Mouse (Mus musculus) forebrain, embryonic 14.5 days (tissue): ENCODE data around the gene Cldn22. TPM values are rescaled to one million over a fixed set of nuclear protein-coding genes. Genes with fewer than 3 reads are reported as not detected.
A peak's percentile ranks its signal among the peaks of the same experiment; 100 is the strongest.

Source experiments
- ATAC-seq: fragments of 200-750 bp; cut with Nextera tagmentation; 2 replicates; pipeline ENCODE4 v1.8.0; 2017; ENCODE audit warnings: mild to moderate bottlenecking, moderate library complexity
- DNase-seq: peaks from one replicate; pipeline ENCODE4 v3.0.0-alpha.2; 2015; ENCODE audit warnings: low spot score
- H3K27ac ChIP-seq: fragments of 300-500 bp; sonication (generic); 2 replicates; pipeline ENCODE4 v1.5.1; 2014; ENCODE audit warnings: low read depth, mild to moderate bottlenecking, control low read depth, low read length, moderate library complexity
- H3K27me3 ChIP-seq: fragments of 300-500 bp; sonication (generic); replicated peaks from 2 replicates; pipeline ENCODE4 v1.6.1; 2014; ENCODE audit warnings: low read length, control low read depth, mixed read lengths; ENCODE audit not compliant: control insufficient read depth, insufficient read depth
- H3K36me3 ChIP-seq: fragments of 300-500 bp; sonication (generic); 2 replicates; pipeline ENCODE4 v1.6.1; 2014; ENCODE audit warnings: low read length, control low read depth; ENCODE audit not compliant: control insufficient read depth, insufficient read depth
- H3K4me1 ChIP-seq: fragments of 300-500 bp; sonication (generic); 2 replicates; pipeline ENCODE4 v1.6.1; 2014; ENCODE audit warnings: antibody characterized with exemption, low read length, control low read depth; ENCODE audit not compliant: control insufficient read depth, insufficient read depth
- H3K4me2 ChIP-seq: fragments of 300-500 bp; sonication (generic); 2 replicates; pipeline ENCODE4 v1.6.1; 2014; ENCODE audit warnings: mild to moderate bottlenecking, control low read depth, low read length
- H3K4me3 ChIP-seq: fragments of 300-500 bp; sonication (generic); 2 replicates; pipeline ENCODE4 v1.5.1; 2014; ENCODE audit warnings: low read depth, low read length, control low read depth
- H3K9ac ChIP-seq: fragments of 300-500 bp; sonication (generic); 2 replicates; pipeline ENCODE4 v1.6.1; 2014; ENCODE audit warnings: mild to moderate bottlenecking, low read length, control low read depth, moderate library complexity
- H3K9me3 ChIP-seq: fragments of 300-500 bp; sonication (generic); replicated peaks from 2 replicates; pipeline ENCODE4 v1.6.1; 2016; ENCODE audit warnings: low read length, control low read depth, mixed read lengths; ENCODE audit not compliant: control insufficient read depth
- WGBS: fragments of 180-500 bp; shearing (Covaris S2); extraction: QIAGEN DNeasy Blood & Tissue Kit; methylation state at CpG from one replicate; pipeline ENCODE4 v1.1.7; 2014; 5-methylcytosine and 5-hydroxymethylcytosine counted together
- polyA plus RNA-seq: library from polyadenylated mRNA; unstranded; fragments of >200 nt; fragmentation: Nextera tagmentation; extraction: Ambion mirVana; gene quantifications from 2 replicates; pipeline ENCODE4 v1.2.1, GENCODE M21; 2014

Cldn22 gene
- polyA plus RNA-seq, 1 experiment from 2014 or later: not detected

GRCm38 (mm10) chr8:47867067-47867466 is 42.8 kb downstream of the Cldn22 start:
- Histone ChIP-seq H3K36me3 (peaks cover 14% of the 10 kb centered on the region; the same call in 1 of the 2 replicates), H3K9me3 (no peaks in the 10 kb centered on the region), H3K9ac (no peak overlapping the region), H3K4me1 (no peaks in the 10 kb centered on the region), H3K27ac (no peak overlapping the region), H3K4me2 (no peak overlapping the region), H3K27me3 (no peaks in the 10 kb centered on the region), H3K4me3 (no peak overlapping the region)
- ATAC-seq (peak; percentile 81), DNase-seq (peak; percentile 82)
- WGBS: 28% methylated on average over 8 of the region's 8 CpGs

GRCm38 (mm10) chr8:47872361-47873107 is 48.3 kb downstream of the Cldn22 start:
- Histone ChIP-seq H3K9ac (no peak overlapping the region), H3K4me2 (no peak overlapping the region), H3K4me1 (no peaks in the 10 kb centered on the region), H3K27ac (no peak overlapping the region), H3K36me3 (peaks cover 10% of the 10 kb centered on the region; the same call in 1 of the 2 replicates), H3K4me3 (no peak overlapping the region), H3K9me3 (no peaks in the 10 kb centered on the region), H3K27me3 (no peaks in the 10 kb centered on the region)
- 52% methylated on average over 13 of the region's 13 CpGs for WGBS
- ATAC-seq: peak; percentile 89
- DNase-seq: peak; percentile 76

GRCm38 (mm10) chr8:47874497-47875178 is 50.4 kb downstream of the Cldn22 start:
- no peaks in the 10 kb centered on the region for H3K36me3 ChIP-seq
- no peak for ATAC-seq
- H3K4me1 ChIP-seq: no peaks in the 10 kb centered on the region
- H3K27me3 ChIP-seq: no peaks in the 10 kb centered on the region
- no peaks in the 10 kb centered on the region for H3K9me3 ChIP-seq
- no peak overlapping the region for H3K27ac ChIP-seq
- H3K4me2 ChIP-seq: no peak overlapping the region
- no peak overlapping the region for H3K9ac ChIP-seq
- no peak for DNase-seq
- no peak overlapping the region for H3K4me3 ChIP-seq
- 82% methylated on average over 13 of the region's 13 CpGs for WGBS

Other genes starting within 250 kb of the Cldn22 start
- gene Ing2, start 148.9 kb upstream of the Cldn22 start, polyA plus RNA-seq: 5.8 and 10.1 TPM in 2 replicates
- 45.4 and 49.3 TPM in 2 replicates for gene Cdkn2aip, start 110.5 kb upstream of the Cldn22 start, polyA plus RNA-seq
- gene Cldn24, start 2.3 kb upstream of the Cldn22 start, polyA plus RNA-seq: not detected in 2 replicates
- 3.0 and 3.8 TPM in 2 replicates for gene Wwc2, start 166.4 kb downstream of the Cldn22 start, polyA plus RNA-seq